Mouse (Mus musculus): ENCODE results near the gene Bcl11b. TPM values are rescaled to one million over a fixed set of nuclear protein-coding genes. Genes with fewer than 3 reads are reported as not detected.

Bcl11b gene
- polyA plus RNA-seq, 1 experiment from 2014 or later, result 5.2 TPM

DNA sequence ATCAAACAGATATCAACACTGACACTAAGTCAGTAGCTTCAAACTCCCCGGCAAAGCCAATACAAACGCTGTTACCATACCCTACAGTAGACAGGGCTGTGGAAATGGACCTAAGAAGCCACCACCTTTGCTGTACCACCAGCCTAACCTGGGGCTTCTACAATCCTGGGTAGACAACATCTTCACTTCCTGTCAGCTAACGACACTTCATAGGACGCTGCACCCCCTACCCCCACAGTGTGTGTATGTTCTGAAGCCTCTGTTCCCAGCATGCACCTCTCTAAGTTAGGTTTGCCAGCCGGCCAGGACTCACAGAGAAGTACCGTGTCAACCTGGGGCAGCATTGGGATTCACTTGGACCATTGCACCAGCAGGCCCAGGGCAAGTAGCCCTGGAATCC lies 84.6 kb downstream of the Bcl11b start:
- TF ChIP-seq CTCF (IDR thresholded peaks at IDR 0.05; ENCODE audit: low read depth), result no peak
- H3K9ac ChIP-seq (ENCODE audit: low read depth, low read length), result no peak overlapping the region
- WGBS, result 88% methylated on average over 6 of the region's 6 CpGs
- H3K27me3 ChIP-seq (replicated peaks; ENCODE audit: control insufficient read depth, insufficient read depth, low read length), result no peaks in the 10 kb centered on the region
- H3K9me3 ChIP-seq (ENCODE audit: control insufficient read depth), result no peaks in the 10 kb centered on the region
- no peak overlapping the region for H3K4me2 ChIP-seq (replicated peaks; ENCODE audit: low read depth)
- no peak overlapping the region for H3K27ac ChIP-seq (ENCODE audit: low read depth, low read length)
- no peak for ATAC-seq
- no peak overlapping the region for H3K4me3 ChIP-seq (ENCODE audit: low read depth, low read length)
- peaks cover 27% of the 10 kb centered on the region; the same call in 1 of the 2 replicates for H3K36me3 ChIP-seq (ENCODE audit: control insufficient read depth, insufficient read depth)
- peaks cover 6% of the 10 kb centered on the region; the same call in 1 of the 2 replicates for H3K4me1 ChIP-seq (replicated peaks; ENCODE audit: control insufficient read depth, insufficient read depth, low read length)

GRCm38 (mm10) chr12:107916008-107916407 lies 87.4 kb downstream of the Bcl11b start:
- Histone ChIP-seq H3K27me3 (replicated peaks; ENCODE audit: control insufficient read depth, insufficient read depth, low read length) (no peaks in the 10 kb centered on the region), H3K36me3 (ENCODE audit: control insufficient read depth, insufficient read depth) (peaks cover 27% of the 10 kb centered on the region; the same call in 1 of the 2 replicates), H3K27ac (ENCODE audit: low read depth, low read length) (peak overlapping the region; percentile 15; the same call in 1 of the 2 replicates), H3K9ac (ENCODE audit: low read depth, low read length) (no peak overlapping the region), H3K4me2 (replicated peaks; ENCODE audit: low read depth) (no peak overlapping the region), H3K4me3 (ENCODE audit: low read depth, low read length) (no peak overlapping the region), H3K4me1 (replicated peaks; ENCODE audit: control insufficient read depth, insufficient read depth, low read length) (peaks cover 6% of the 10 kb centered on the region; the same call in 1 of the 2 replicates), H3K9me3 (ENCODE audit: control insufficient read depth) (no peaks in the 10 kb centered on the region)
- 97% methylated on average over 39 of the region's 39 CpGs for WGBS
- TF ChIP-seq CTCF (IDR thresholded peaks at IDR 0.05; ENCODE audit: low read depth), result no peak
- ATAC-seq, result no peak

GRCm38 (mm10) chr12:107915396-107915795 lies 88.0 kb downstream of the Bcl11b start:
- WGBS, result 96% methylated on average over 32 of the region's 32 CpGs
- H3K36me3 ChIP-seq (ENCODE audit: control insufficient read depth, insufficient read depth), result peaks cover 27% of the 10 kb centered on the region; the same call in 1 of the 2 replicates
- no peak overlapping the region for H3K4me2 ChIP-seq (replicated peaks; ENCODE audit: low read depth)
- peaks cover 3% of the 10 kb centered on the region; the same call in 1 of the 2 replicates for H3K4me1 ChIP-seq (replicated peaks; ENCODE audit: control insufficient read depth, insufficient read depth, low read length)
- H3K4me3 ChIP-seq (ENCODE audit: low read depth, low read length), result no peak overlapping the region
- no peaks in the 10 kb centered on the region for H3K9me3 ChIP-seq (ENCODE audit: control insufficient read depth)
- H3K27me3 ChIP-seq (replicated peaks; ENCODE audit: control insufficient read depth, insufficient read depth, low read length), result no peaks in the 10 kb centered on the region
- H3K9ac ChIP-seq (ENCODE audit: low read depth, low read length), result no peak overlapping the region
- TF ChIP-seq CTCF (IDR thresholded peaks at IDR 0.05; ENCODE audit: low read depth), result no peak
- peak overlapping the region; percentile 50 for H3K27ac ChIP-seq (ENCODE audit: low read depth, low read length)
- ATAC-seq, result no peak

GRCm38 (mm10) chr12:107908826-107909225 lies 94.6 kb downstream of the Bcl11b start:
- Histone ChIP-seq H3K27ac (ENCODE audit: low read depth, low read length) (no peak overlapping the region), H3K4me2 (replicated peaks; ENCODE audit: low read depth) (no peak overlapping the region), H3K27me3 (replicated peaks; ENCODE audit: control insufficient read depth, insufficient read depth, low read length) (no peaks in the 10 kb centered on the region), H3K9me3 (ENCODE audit: control insufficient read depth) (0 out of 2 replicates have a peak, but pooled peaks cover 5% of the 10 kb centered on the region), H3K4me1 (replicated peaks; ENCODE audit: control insufficient read depth, insufficient read depth, low read length) (no peaks in the 10 kb centered on the region), H3K4me3 (ENCODE audit: low read depth, low read length) (no peak overlapping the region), H3K36me3 (ENCODE audit: control insufficient read depth, insufficient read depth) (no peaks in the 10 kb centered on the region), H3K9ac (ENCODE audit: low read depth, low read length) (no peak overlapping the region)
- ATAC-seq, result peak; percentile 13; the same call in 1 of the 2 replicates
- no peak for TF ChIP-seq CTCF (IDR thresholded peaks at IDR 0.05; ENCODE audit: low read depth)
- 82% methylated on average over 11 of the region's 11 CpGs for WGBS

DNA sequence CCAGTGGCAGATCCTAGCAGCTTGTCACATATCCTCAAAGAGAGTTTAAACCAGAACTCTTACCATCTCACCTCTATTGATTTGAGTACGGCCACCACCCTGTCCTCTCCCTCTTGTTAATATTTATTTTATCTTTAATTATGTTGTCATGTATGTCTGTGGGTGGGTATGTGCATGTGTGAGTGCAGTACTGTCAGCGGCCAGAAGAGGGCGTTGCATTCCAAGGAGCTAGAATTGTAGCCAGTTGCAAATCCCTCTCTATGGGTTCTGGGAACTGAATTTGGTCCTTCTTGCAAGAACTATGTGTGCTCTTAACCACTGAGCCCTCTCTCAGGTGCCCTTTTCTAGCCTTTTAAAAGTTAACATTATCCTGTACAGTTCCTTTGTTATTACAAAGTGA lies 98.1 kb downstream of the Bcl11b start:
- ATAC-seq, result no peak
- H3K4me2 ChIP-seq (replicated peaks; ENCODE audit: low read depth), result no peak overlapping the region
- H3K36me3 ChIP-seq (ENCODE audit: control insufficient read depth, insufficient read depth), result no peaks in the 10 kb centered on the region
- 96% methylated on average over 3 of the region's 3 CpGs for WGBS
- no peak overlapping the region for H3K9ac ChIP-seq (ENCODE audit: low read depth, low read length)
- H3K27ac ChIP-seq (ENCODE audit: low read depth, low read length), result no peak overlapping the region
- H3K27me3 ChIP-seq (replicated peaks; ENCODE audit: control insufficient read depth, insufficient read depth, low read length), result no peaks in the 10 kb centered on the region
- H3K9me3 ChIP-seq (ENCODE audit: control insufficient read depth), result 0 out of 2 replicates have a peak, but pooled peaks cover 5% of the 10 kb centered on the region
- peak; percentile 26 for TF ChIP-seq CTCF (IDR thresholded peaks at IDR 0.05; ENCODE audit: low read depth)
- H3K4me1 ChIP-seq (replicated peaks; ENCODE audit: control insufficient read depth, insufficient read depth, low read length), result no peaks in the 10 kb centered on the region
- no peak overlapping the region for H3K4me3 ChIP-seq (ENCODE audit: low read depth, low read length)

DNA sequence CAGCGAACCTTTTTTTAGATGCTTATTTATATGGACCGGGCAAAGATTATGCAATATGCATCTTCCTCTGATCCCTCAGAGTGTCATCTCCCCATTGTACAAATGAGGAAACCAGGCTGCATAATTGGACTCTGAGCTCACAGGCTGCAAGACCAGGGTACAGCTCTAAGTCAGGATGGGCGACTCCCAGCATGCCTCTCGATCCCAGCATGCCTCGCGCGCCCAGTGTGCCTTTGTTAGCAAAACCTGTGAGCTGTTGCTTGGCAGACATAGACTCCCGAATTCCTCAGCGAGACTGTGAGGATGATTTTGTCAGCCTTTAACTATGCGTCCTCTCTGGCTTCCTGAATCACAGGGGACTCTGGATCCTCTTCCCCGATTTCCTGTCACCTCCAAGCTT lies 98.9 kb downstream of the Bcl11b start:
- H3K4me1 ChIP-seq (replicated peaks; ENCODE audit: control insufficient read depth, insufficient read depth, low read length), result no peaks in the 10 kb centered on the region
- H3K4me2 ChIP-seq (replicated peaks; ENCODE audit: low read depth), result no peak overlapping the region
- H3K9ac ChIP-seq (ENCODE audit: low read depth, low read length), result no peak overlapping the region
- 0 out of 2 replicates have a peak, but pooled peaks cover 5% of the 10 kb centered on the region for H3K9me3 ChIP-seq (ENCODE audit: control insufficient read depth)
- no peak for TF ChIP-seq CTCF (IDR thresholded peaks at IDR 0.05; ENCODE audit: low read depth)
- H3K27me3 ChIP-seq (replicated peaks; ENCODE audit: control insufficient read depth, insufficient read depth, low read length), result no peaks in the 10 kb centered on the region
- no peak overlapping the region for H3K4me3 ChIP-seq (ENCODE audit: low read depth, low read length)
- no peaks in the 10 kb centered on the region for H3K36me3 ChIP-seq (ENCODE audit: control insufficient read depth, insufficient read depth)
- 75% methylated on average over 11 of the region's 11 CpGs for WGBS
- H3K27ac ChIP-seq (ENCODE audit: low read depth, low read length), result no peak overlapping the region
- no peak for ATAC-seq
